Mouse (Mus musculus): ENCODE measurements around the gene Tbc1d5. TPM values are rescaled to one million over a fixed set of nuclear protein-coding genes. Genes with fewer than 3 reads are reported as not detected.

Tbc1d5 gene
- total and polyA plus RNA-seq, 3 experiments: 6.6 to 13.9 (median 7.7) TPM

DNA sequence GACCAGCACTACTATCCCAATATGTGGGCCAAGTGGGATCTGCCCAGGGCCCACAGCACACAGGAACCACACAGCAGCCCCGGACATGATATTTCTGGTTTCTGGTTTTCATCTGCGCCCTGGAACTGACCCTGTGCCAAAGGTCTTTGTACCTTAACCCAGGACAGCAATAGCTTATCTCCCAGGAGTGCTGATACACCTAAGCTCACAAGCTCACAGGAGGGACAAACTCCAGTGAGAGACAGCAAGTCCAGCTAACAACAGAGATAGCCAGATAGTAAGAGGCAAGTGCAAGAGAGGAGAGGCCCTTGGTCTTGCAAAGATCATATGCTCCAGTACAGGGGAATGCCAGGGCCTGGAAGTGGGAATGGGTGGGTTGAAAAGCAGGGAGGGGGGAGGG, 263.9 kb downstream of the Tbc1d5 start:
- Histone ChIP-seq H3K4me2 (ENCODE audit: insufficient read depth, low read depth, poor library complexity, severe bottlenecking) (no peak overlapping the region), H3K4me1 (ENCODE audit: control insufficient read depth in 1 of 2, insufficient read depth in 2 of 2) (peaks cover 0 to 2% of the 10 kb centered on the region in 2 experiments; a peak in 1 of 4 replicates), H3K79me2 (replicated peaks; ENCODE audit: control insufficient read depth, extremely low read depth, insufficient read depth, poor library complexity, severe bottlenecking) (no peaks in the 10 kb centered on the region), H3K9me3 (replicated peaks; ENCODE audit: low read length) (no peaks in the 10 kb centered on the region), H3K36me3 (replicated peaks in 1 of 2; ENCODE audit: control insufficient read depth in 1 of 2, insufficient read depth in 1 of 2, low read length in 1 of 2) (peaks cover 0 to 11% of the 10 kb centered on the region in 2 experiments), H3K9ac (ENCODE audit: insufficient read depth, low read depth) (no peak overlapping the region), H3K4me3 (replicated peaks in 1 of 3; ENCODE audit: low read depth in 2 of 3, low read length in 2 of 3, poor library complexity in 1 of 3) (no peak overlapping the region), H3K27ac (ENCODE audit: insufficient read depth, low read depth) (no peak overlapping the region), H3K27me3 (replicated peaks) (no peaks in the 10 kb centered on the region)
- dilution Hi-C loops (cut with MboI; ENCODE audit: extremely low pct_ligation_motif_present, extremely low pct_unique_long_range_greater_than_20kb, low sequenced_read_pairs) (no loop called here), in situ Hi-C loops (cut with MboI; ENCODE audit: low pct_ligation_motif_present, low pct_unique_long_range_greater_than_20kb, low sequenced_read_pairs) (no loop called here)
- DNase-seq (ENCODE audit: extremely low read depth): no peak
- TF ChIP-seq IRF4 (IDR thresholded peaks at IDR 0.05; ENCODE audit: low read depth, low read length) (no peak), BHLHE40 (IDR thresholded peaks at IDR 0.05; ENCODE audit: low read depth, low read length) (no peak), USF2 (conservative IDR thresholded peaks at IDR 0.05; ENCODE audit: low read depth, low read length) (no peak)

DNA sequence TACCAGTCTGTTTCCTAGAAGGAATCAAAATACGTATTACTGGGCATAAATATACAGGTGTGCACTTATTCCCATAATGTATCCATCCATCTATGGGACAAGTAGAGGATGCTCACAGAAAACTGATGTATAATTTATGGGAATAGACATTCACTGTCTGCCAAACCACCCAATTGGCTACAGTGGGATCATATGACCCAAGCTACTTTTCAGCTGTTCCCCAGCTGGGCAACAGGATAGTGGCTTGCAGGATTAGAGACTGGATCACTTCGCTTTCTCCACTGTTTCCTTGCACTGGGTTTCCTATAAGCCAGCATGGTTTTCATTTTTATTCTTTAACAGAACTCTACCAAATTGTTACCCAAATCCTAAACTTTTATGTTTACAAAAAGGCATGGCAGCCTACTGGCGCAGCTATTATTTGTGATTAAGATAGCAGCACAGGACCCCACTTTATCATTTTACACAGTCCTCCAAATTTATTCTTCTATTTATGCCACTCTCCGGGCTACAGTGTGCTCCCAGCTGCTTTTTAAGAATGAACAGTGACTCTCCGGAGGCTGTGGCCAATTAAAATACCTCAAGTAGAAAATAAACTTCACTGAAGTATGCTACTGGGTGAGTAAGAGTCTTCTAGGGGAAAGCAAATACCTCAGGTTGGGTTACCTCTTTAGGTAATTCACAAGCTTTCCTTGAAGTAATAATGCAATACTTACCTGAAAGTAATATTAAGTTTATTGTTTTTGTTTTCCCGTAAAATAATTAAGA, 270.4 kb downstream of the Tbc1d5 start:
- no peaks in the 10 kb centered on the region for H3K79me2 ChIP-seq (replicated peaks; ENCODE audit: control insufficient read depth, extremely low read depth, insufficient read depth, poor library complexity, severe bottlenecking)
- TF ChIP-seq RCOR1 (conservative IDR thresholded peaks at IDR 0.05; ENCODE audit: low read depth, low read length) (no peak), PAX5 (IDR thresholded peaks at IDR 0.05; ENCODE audit: low read length) (no peak), CTCF (conservative IDR thresholded peaks at IDR 0.05 in 1 of 2, IDR thresholded peaks at IDR 0.05 in 1 of 2; ENCODE audit: low read depth in 2 of 2, low read length in 2 of 2) (no peak), JUN (IDR thresholded peaks at IDR 0.05; ENCODE audit: insufficient read depth, low read depth, low read length) (no peak), ETS1 (conservative IDR thresholded peaks at IDR 0.05; ENCODE audit: low read depth, low read length) (no peak), POLR2AphosphoS2 (IDR thresholded peaks at IDR 0.05; ENCODE audit: low read depth, low read length) (no peak), RAD21 (IDR thresholded peaks at IDR 0.05; ENCODE audit: low read depth, low read length) (no peak), CHD1 (IDR thresholded peaks at IDR 0.05; ENCODE audit: low read depth, low read length) (no peak), POLR2A (IDR thresholded peaks at IDR 0.05; ENCODE audit: low read depth, low read length) (no peak), GABPA (IDR thresholded peaks at IDR 0.05; ENCODE audit: insufficient replicate concordance, low read depth, low read length) (no peak), ZNF384 (IDR thresholded peaks at IDR 0.05; ENCODE audit: low read depth, low read length) (no peak), KAT2A (IDR thresholded peaks at IDR 0.05; ENCODE audit: insufficient replicate concordance, low read length) (no peak), MAZ (IDR thresholded peaks at IDR 0.05; ENCODE audit: low read depth, low read length) (no peak), MYC (IDR thresholded peaks at IDR 0.05; ENCODE audit: low read depth, low read length) (no peak), ZKSCAN1 (IDR thresholded peaks at IDR 0.05; ENCODE audit: borderline replicate concordance, low read depth, low read length) (no peak), MEF2A (IDR thresholded peaks at IDR 0.05; ENCODE audit: borderline replicate concordance, low read depth, low read length) (no peak), IRF4 (IDR thresholded peaks at IDR 0.05; ENCODE audit: low read depth, low read length) (no peak), JUND (conservative IDR thresholded peaks at IDR 0.05; ENCODE audit: low read depth, low read length) (no peak), CHD2 (IDR thresholded peaks at IDR 0.05; ENCODE audit: low read length) (no peak), SIN3A (IDR thresholded peaks at IDR 0.05; ENCODE audit: low read length) (no peak)
- H3K4me2 ChIP-seq (ENCODE audit: insufficient read depth, low read depth, poor library complexity, severe bottlenecking): no peak overlapping the region
- H3K27ac ChIP-seq (ENCODE audit: insufficient read depth, low read depth): no peak overlapping the region
- H3K36me3 ChIP-seq (replicated peaks in 1 of 2; ENCODE audit: control insufficient read depth in 1 of 2, insufficient read depth in 1 of 2, low read length in 1 of 2): peaks cover 0 to 3% of the 10 kb centered on the region in 2 experiments
- no peak overlapping the region for H3K9ac ChIP-seq (ENCODE audit: insufficient read depth, low read depth)
- in situ Hi-C loops (cut with MboI; ENCODE audit: low pct_ligation_motif_present, low pct_unique_long_range_greater_than_20kb, low sequenced_read_pairs) (no loop called here), dilution Hi-C loops (cut with MboI; ENCODE audit: extremely low pct_ligation_motif_present, extremely low pct_unique_long_range_greater_than_20kb, low sequenced_read_pairs) (no loop called here)
- DNase-seq (ENCODE audit: extremely low read depth): no peak
- peaks cover 0 to 6% of the 10 kb centered on the region in 2 experiments; a peak in 1 of 4 replicates for H3K4me1 ChIP-seq (ENCODE audit: control insufficient read depth in 1 of 2, insufficient read depth in 2 of 2)
- no peak overlapping the region for H3K4me3 ChIP-seq (replicated peaks in 1 of 3; ENCODE audit: low read depth in 2 of 3, low read length in 2 of 3, poor library complexity in 1 of 3)
- no peaks in the 10 kb centered on the region for H3K9me3 ChIP-seq (replicated peaks; ENCODE audit: low read length)
- H3K27me3 ChIP-seq (replicated peaks): no peaks in the 10 kb centered on the region
